Mouse (Mus musculus) intestine, embryonic 16.5 days (tissue): ENCODE results near the gene Csmd2. TPM values are rescaled to one million over a fixed set of nuclear protein-coding genes. Genes with fewer than 3 reads are reported as not detected.

ENCODE experiments used
- ATAC-seq: fragments of 200-750 bp; cut with Nextera tagmentation; 2 replicates; pipeline ENCODE4 v1.8.0; 2017; ENCODE audit warnings: moderate TSS enrichment, moderate library complexity
- H3K27ac ChIP-seq: fragments of 300-500 bp; sonication (generic); 2 replicates; pipeline ENCODE4 v1.5.1; 2014; ENCODE audit warnings: mild to moderate bottlenecking, low read length
- H3K27me3 ChIP-seq: fragments of 300-500 bp; sonication (generic); replicated peaks from 2 replicates; pipeline ENCODE4 v1.6.1; 2014; ENCODE audit warnings: low read length, control low read depth, mixed read lengths; ENCODE audit not compliant: control insufficient read depth, insufficient read depth
- H3K36me3 ChIP-seq: fragments of 300-500 bp; sonication (generic); 2 replicates; pipeline ENCODE4 v1.6.1; 2014; ENCODE audit warnings: low read length, control low read depth; ENCODE audit not compliant: control insufficient read depth, insufficient read depth
- H3K4me1 ChIP-seq: fragments of 300-500 bp; sonication (generic); 2 replicates; pipeline ENCODE4 v1.6.1; 2014; ENCODE audit warnings: low read length, control low read depth, mixed read lengths; ENCODE audit not compliant: control insufficient read depth, insufficient read depth
- H3K4me2 ChIP-seq: fragments of 300-500 bp; sonication (generic); 2 replicates; pipeline ENCODE4 v1.6.1; 2014; ENCODE audit warnings: low read depth, low read length, control low read depth
- H3K4me3 ChIP-seq: fragments of 300-500 bp; sonication (generic); 2 replicates; pipeline ENCODE4 v1.5.1; 2014; ENCODE audit warnings: mild to moderate bottlenecking, low read length
- H3K9ac ChIP-seq: fragments of 300-500 bp; sonication (generic); 2 replicates; pipeline ENCODE4 v1.6.1; 2014; ENCODE audit warnings: low read depth, low read length
- H3K9me3 ChIP-seq: fragments of 300-500 bp; sonication (generic); 2 replicates; pipeline ENCODE4 v1.6.1; 2016; ENCODE audit warnings: low read length, control low read depth; ENCODE audit not compliant: control insufficient read depth
- WGBS: fragments of 180-500 bp; shearing (Covaris S2); extraction: QIAGEN DNeasy Blood & Tissue Kit; methylation state at CpG from one replicate; pipeline ENCODE4 v1.1.7; 2014; 5-methylcytosine and 5-hydroxymethylcytosine counted together
- polyA plus RNA-seq: library from polyadenylated mRNA; unstranded; fragments of >200 nt; fragmentation: Nextera tagmentation; extraction: Ambion mirVana; gene quantifications from 2 replicates; pipeline ENCODE4 v1.2.1, GENCODE M21; 2015

Gene Csmd2
- polyA plus RNA-seq, 1 experiment from 2014 or later = 0.09 TPM

GRCm38 (mm10) chr4:128422486-128422885 lies 434.8 kb downstream of the Csmd2 start:
- Histone ChIP-seq H3K9ac (no peak overlapping the region), H3K4me2 (no peak overlapping the region), H3K9me3 (no peaks in the 10 kb centered on the region), H3K27ac (no peak overlapping the region), H3K27me3 (no peaks in the 10 kb centered on the region), H3K4me1 (no peaks in the 10 kb centered on the region), H3K36me3 (no peaks in the 10 kb centered on the region), H3K4me3 (no peak overlapping the region)
- 76% methylated on average over 4 of the region's 4 CpGs for WGBS
- no peak for ATAC-seq

- Histone ChIP-seq H3K9ac (no peak overlapping the region), H3K27ac (no peak overlapping the region), H3K4me1 (no peaks in the 10 kb centered on the region), H3K9me3 (no peaks in the 10 kb centered on the region), H3K36me3 (no peaks in the 10 kb centered on the region), H3K4me2 (no peak overlapping the region), H3K4me3 (no peak overlapping the region), H3K27me3 (no peaks in the 10 kb centered on the region)
- no peak for ATAC-seq
- 53% methylated on average over 2 of the region's 2 CpGs for WGBS
These were observed 437.7 kb downstream of the Csmd2 start for GRCm38 (mm10) chr4:128425339-128425738.

- Histone ChIP-seq H3K9me3 (no peaks in the 10 kb centered on the region), H3K4me1 (no peaks in the 10 kb centered on the region), H3K4me2 (no peak overlapping the region), H3K27me3 (no peaks in the 10 kb centered on the region), H3K36me3 (no peaks in the 10 kb centered on the region), H3K4me3 (no peak overlapping the region), H3K27ac (no peak overlapping the region), H3K9ac (no peak overlapping the region)
- WGBS = 78% methylated on average over 14 of the region's 14 CpGs
- no peak for ATAC-seq
These were observed 439.8 kb downstream of the Csmd2 start for GRCm38 (mm10) chr4:128427261-128428030.

- 80% methylated on average over 18 of the region's 18 CpGs for WGBS
- no peaks in the 10 kb centered on the region for H3K36me3 ChIP-seq
- no peak overlapping the region for H3K27ac ChIP-seq
- H3K4me3 ChIP-seq = no peak overlapping the region
- no peaks in the 10 kb centered on the region for H3K9me3 ChIP-seq
- no peak for ATAC-seq
- H3K9ac ChIP-seq = no peak overlapping the region
- H3K27me3 ChIP-seq = no peaks in the 10 kb centered on the region
- H3K4me1 ChIP-seq = no peaks in the 10 kb centered on the region
- H3K4me2 ChIP-seq = no peak overlapping the region
These were observed 440.8 kb downstream of the Csmd2 start for GRCm38 (mm10) chr4:128428303-128429107.

GRCm38 (mm10) chr4:128429591-128429990 lies 441.9 kb downstream of the Csmd2 start:
- no peak overlapping the region for H3K27ac ChIP-seq
- ATAC-seq = no peak
- H3K9ac ChIP-seq = no peak overlapping the region
- H3K4me1 ChIP-seq = no peaks in the 10 kb centered on the region
- 86% methylated on average over 8 of the region's 8 CpGs for WGBS
- H3K4me3 ChIP-seq = no peak overlapping the region
- H3K4me2 ChIP-seq = no peak overlapping the region
- H3K36me3 ChIP-seq = no peaks in the 10 kb centered on the region
- H3K9me3 ChIP-seq = no peaks in the 10 kb centered on the region
- no peaks in the 10 kb centered on the region for H3K27me3 ChIP-seq

GRCm38 (mm10) chr4:128440550-128440949 lies 452.9 kb downstream of the Csmd2 start:
- ATAC-seq = no peak
- no peak overlapping the region for H3K4me2 ChIP-seq

GRCm38 (mm10) chr4:128441228-128441627 lies 453.6 kb downstream of the Csmd2 start:
- H3K4me3 ChIP-seq = no peak overlapping the region
- 77% methylated on average over 2 of the region's 2 CpGs for WGBS
- no peak overlapping the region for H3K9ac ChIP-seq

More at GRCm38 (mm10) chr4:128440550-128440949, 452.9 kb downstream of the Csmd2 start:
- 86% methylated on average over 6 of the region's 6 CpGs for WGBS
- no peak overlapping the region for H3K4me3 ChIP-seq
- H3K36me3 ChIP-seq = no peaks in the 10 kb centered on the region
- no peaks in the 10 kb centered on the region for H3K9me3 ChIP-seq
- no peak overlapping the region for H3K9ac ChIP-seq
- H3K27ac ChIP-seq = no peak overlapping the region
- no peaks in the 10 kb centered on the region for H3K4me1 ChIP-seq
- H3K27me3 ChIP-seq = no peaks in the 10 kb centered on the region

GRCm38 (mm10) chr4:128442791-128443190 lies 455.1 kb downstream of the Csmd2 start:
- Histone ChIP-seq H3K9me3 (no peaks in the 10 kb centered on the region), H3K4me1 (no peaks in the 10 kb centered on the region), H3K4me3 (no peak overlapping the region), H3K36me3 (no peaks in the 10 kb centered on the region), H3K27me3 (no peaks in the 10 kb centered on the region), H3K9ac (no peak overlapping the region), H3K27ac (no peak overlapping the region), H3K4me2 (no peak overlapping the region)
- WGBS = 77% methylated on average over 8 of the region's 8 CpGs
- ATAC-seq = no peak

More at GRCm38 (mm10) chr4:128441228-128441627, 453.6 kb downstream of the Csmd2 start:
- no peaks in the 10 kb centered on the region for H3K36me3 ChIP-seq
- no peaks in the 10 kb centered on the region for H3K4me1 ChIP-seq
- no peaks in the 10 kb centered on the region for H3K9me3 ChIP-seq
- no peaks in the 10 kb centered on the region for H3K27me3 ChIP-seq
- no peak overlapping the region for H3K27ac ChIP-seq
- no peak overlapping the region for H3K4me2 ChIP-seq
- ATAC-seq = no peak

GRCm38 (mm10) chr4:128445514-128446260 lies 458.0 kb downstream of the Csmd2 start:
- Histone ChIP-seq H3K4me1 (peaks cover 2% of the 10 kb centered on the region; the same call in 1 of the 2 replicates), H3K36me3 (no peaks in the 10 kb centered on the region), H3K27ac (no peak overlapping the region), H3K9me3 (no peaks in the 10 kb centered on the region), H3K27me3 (no peaks in the 10 kb centered on the region), H3K9ac (no peak overlapping the region), H3K4me2 (no peak overlapping the region), H3K4me3 (no peak overlapping the region)
- WGBS = 24% methylated on average over 15 of the region's 15 CpGs
- ATAC-seq = no peak
